Mouse (Mus musculus) small intestine, adult 2 months (tissue): ENCODE measurements at regions not wholly inside any gene's neighbourhood (a gene's known extent, or its start where the extent isn't known, plus 50 kb on each side); places are given as distances from the start of the nearest gene placed in this dataset.

ENCODE experiments used
- CTCF ChIP-seq: fragments of 200-500 bp; IDR thresholded peaks from 2 replicates; pipeline ENCODE4 v1.5.1; 2012; ENCODE audit warnings: low read depth, mild to moderate bottlenecking, control low read depth, inconsistent platforms, low read length, moderate library complexity, mixed read lengths; ENCODE audit not compliant: insufficient replicate concordance, insufficient read length; ENCODE audit errors: extremely low read depth
- POLR2A ChIP-seq: fragments of 200-500 bp; IDR thresholded peaks from 2 replicates; pipeline ENCODE4 v1.6.1; 2012; ENCODE audit warnings: low read depth, mild to moderate bottlenecking, control low read depth, inconsistent platforms, low read length, moderate library complexity

DNA sequence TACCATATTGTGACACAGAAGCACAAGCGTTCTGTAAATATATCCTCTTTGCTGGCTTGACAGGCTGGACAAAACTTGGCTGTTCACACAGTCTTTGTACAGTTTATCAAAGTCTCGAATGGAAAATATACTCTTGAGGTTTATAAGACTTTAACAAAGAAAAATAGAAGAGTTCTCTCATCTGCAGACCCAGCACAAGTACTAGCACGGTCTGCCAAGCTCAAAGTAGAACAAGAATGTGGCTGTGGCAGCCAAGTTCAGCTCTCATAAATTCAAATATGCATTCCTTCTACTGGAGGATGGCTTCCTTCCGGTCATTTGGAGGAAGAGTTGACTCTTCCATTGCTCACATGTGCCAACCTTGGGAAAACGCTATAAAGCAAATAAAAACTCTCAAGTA lies 151.2 kb upstream of the Pik3r1 start:
- TF ChIP-seq CTCF (no peak), POLR2A (no peak)
